Mouse (Mus musculus) heart, adult 18-20 months (tissue): Measurements from ENCODE around the gene Osbp2. TPM values are rescaled to one million over a fixed set of nuclear protein-coding genes. Genes with fewer than 3 reads are reported as not detected.
A peak's percentile ranks its signal among the peaks of the same experiment; 100 is the strongest.
"Not testable (repeated sequence)": the region's sequence is repeated elsewhere in the genome, so short reads cannot be mapped to it uniquely, and the experiment has no call there.

ENCODE experiments used
- DNase-seq, 2 experiments: peaks; one replicate each; pipeline ENCODE4 v3.0.0; 2021 to 2022; ENCODE audit warnings: mixed read lengths in 1 of 2
- long read RNA-seq, 2 experiments: library from polyadenylated mRNA; stranded (forward); transcript quantifications; one replicate each; pipeline ENCODE4 v2.0.0; 2021
- total RNA-seq, 2 experiments: library from RNA; stranded (reverse); gene quantifications; 2 replicates each; pipeline ENCODE4 v1.2.3; 2021

Gene Osbp2
- 10 to 100 TPM; 17.9 to 20.3 TPM for total RNA-seq
- long read RNA-seq, experiment 1, full-length matches to known transcripts = 7 of 19 reads
- long read RNA-seq, experiment 1, partial matches to known transcripts = 0 of 19 reads
- long read RNA-seq, experiment 1, other reads (novel, unspliced or antisense) = 12 of 19 reads
- long read RNA-seq, experiment 2, full-length matches to known transcripts = 2 of 5 reads
- long read RNA-seq, experiment 2, partial matches to known transcripts = 2 of 5 reads
- long read RNA-seq, experiment 2, other reads (novel, unspliced or antisense) = 1 of 5 reads

GRCm38 (mm10) chr11:3863454-3864112 is at the start of gene Osbp2:
Gene Osbp2 (minus strand): TSS chr11:3863903.
- peak; percentile 72 to 73 for DNase-seq

GRCm38 (mm10) chr11:3912875-3913271 is 49.2 kb upstream of the Osbp2 start:
- DNase-seq = no peak

- DNase-seq = peak in 1 of 2 experiments; percentile 38
These were observed 48.6 kb upstream of the Osbp2 start for GRCm38 (mm10) chr11:3912100-3912874.

GRCm38 (mm10) chr11:3911440-3911839 is 47.7 kb upstream of the Osbp2 start:
- DNase-seq = not testable (repeated sequence)

GRCm38 (mm10) chr11:3910513-3911310 is 47.0 kb upstream of the Osbp2 start:
- no peak for DNase-seq

- DNase-seq = no peak
These were observed 45.5 kb upstream of the Osbp2 start for GRCm38 (mm10) chr11:3909236-3909635.

- DNase-seq = no peak
These were observed 41.7 kb upstream of the Osbp2 start for GRCm38 (mm10) chr11:3905446-3905845.

- no peak for DNase-seq
These were observed 41.0 kb upstream of the Osbp2 start for GRCm38 (mm10) chr11:3904673-3905072.

- DNase-seq = peak; percentile 74 to 86
These were observed 39.3 kb upstream of the Osbp2 start for GRCm38 (mm10) chr11:3903046-3903445.

- DNase-seq = no peak
These were observed 38.8 kb upstream of the Osbp2 start for GRCm38 (mm10) chr11:3902516-3902915.

- DNase-seq = no peak
These were observed 36.6 kb upstream of the Osbp2 start for GRCm38 (mm10) chr11:3900296-3900695.

- DNase-seq = no peak
These were observed 32.2 kb upstream of the Osbp2 start for GRCm38 (mm10) chr11:3895933-3896332.

- DNase-seq = no peak
These were observed 31.8 kb upstream of the Osbp2 start for GRCm38 (mm10) chr11:3895458-3895857.

- DNase-seq = peak; percentile 95 to 96
These were observed 30.9 kb upstream of the Osbp2 start, which contains the start of the genes 4921536K21Rik and Dusp18 for GRCm38 (mm10) chr11:3894406-3895281. Gene 4921536K21Rik (minus strand): TSS chr11:3895098. Gene Dusp18 (plus strand): TSS chr11:3895240.

GRCm38 (mm10) chr11:3893970-3894369 is 30.3 kb upstream of the Osbp2 start:
- no peak for DNase-seq

- DNase-seq = no peak
These were observed 23.6 kb upstream of the Osbp2 start for GRCm38 (mm10) chr11:3887331-3887730.

- no peak for DNase-seq
These were observed 20.0 kb upstream of the Osbp2 start for GRCm38 (mm10) chr11:3883711-3884110.

GRCm38 (mm10) chr11:3879836-3880235 is 16.1 kb upstream of the Osbp2 start:
- DNase-seq = peak; percentile 52 to 88

GRCm38 (mm10) chr11:3878660-3879059 is 15.0 kb upstream of the Osbp2 start:
- DNase-seq = no peak

- DNase-seq = no peak
These were observed 12.7 kb upstream of the Osbp2 start for GRCm38 (mm10) chr11:3876419-3876818.

GRCm38 (mm10) chr11:3864343-3864742 is 640 bp upstream of the Osbp2 start:
- no peak for DNase-seq
